Comparison of ENCODE assay signal across 23 mouse cellular contexts in genomic region chr15:99038797-99039196, GRCm38 (mm10). TPM values are rescaled to one million over a fixed set of nuclear protein-coding genes. Genes with fewer than 3 reads are reported as not detected.
DNase-seq lines count a peak whose midpoint lies in the region; TF ChIP-seq lines count a peak whose summit lies in the region.
"Had no signal": no experiment of that assay in that cellular context is flagged by ENCODE, and none has a peak within 500 bp of the region (broad histone marks: within the 10 kb centered on the region; RNA-seq: fewer than 3 reads in every experiment).

No protein-coding gene starts in this region.

- TF ChIP-seq EP300 in ES-Bruce4 (IDR thresholded peaks at IDR 0.05; ENCODE audit: insufficient read depth, low read depth, low read length), result no peak

- H3K27me3 ChIP-seq in ES-Bruce4 (ENCODE audit: control insufficient read depth, insufficient read depth, low read length, poor library complexity, severe bottlenecking) (no peaks in the 10 kb centered on the region), myocyte (ENCODE audit: control insufficient read depth, insufficient read depth, insufficient read length) (no peaks in the 10 kb centered on the region)
- H3K27me3 ChIP-seq: embryonic facial prominence, embryonic 12.5 days; forebrain, embryonic 13.5 days; forebrain, embryonic 15.5 days; Patski had no signal

- TF ChIP-seq CTCF in ES-Bruce4 (IDR thresholded peaks at IDR 0.05; ENCODE audit: low read depth, low read length), result no peak

- no peaks in the 10 kb centered on the region for H3K9me3 ChIP-seq in ES-Bruce4 (replicated peaks; ENCODE audit: control insufficient read depth, insufficient read depth, low read length, poor library complexity, severe bottlenecking)
- H3K9me3 ChIP-seq: embryonic facial prominence, embryonic 10.5 days; embryonic facial prominence, embryonic 12.5 days; forebrain, embryonic 13.5 days; forebrain, embryonic 15.5 days had no signal

- H3K36me3 ChIP-seq in ES-Bruce4 (ENCODE audit: control insufficient read depth, insufficient read depth, low read length, poor library complexity, severe bottlenecking), result peaks cover 28% of the 10 kb centered on the region
- H3K36me3 ChIP-seq in myocyte (ENCODE audit: control insufficient read depth, insufficient read depth), result peaks cover 38% of the 10 kb centered on the region
- H3K36me3 ChIP-seq: forebrain, embryonic 15.5 days had no signal

- TF ChIP-seq POLR2A in ES-Bruce4 (IDR thresholded peaks at IDR 0.05; ENCODE audit: insufficient read depth, low read length) (no peak), myocyte (IDR thresholded peaks at IDR 0.05; ENCODE audit: insufficient read length, low read depth) (no peak)

- no peak overlapping the region for H3ac ChIP-seq in myocyte (ENCODE audit: control insufficient read depth, insufficient read length)

- H3K9ac ChIP-seq in ES-Bruce4 (ENCODE audit: low read depth, poor library complexity, severe bottlenecking), result no peak overlapping the region
- H3K9ac ChIP-seq: embryonic facial prominence, embryonic 12.5 days; forebrain, embryonic 13.5 days; forebrain, embryonic 15.5 days; forebrain, postnatal 0 days had no signal

- H3K4me3 ChIP-seq in ES-Bruce4 (ENCODE audit: low read depth, low read length), result no peak overlapping the region
- H3K4me3 ChIP-seq in myocyte, result no peak overlapping the region
- H3K4me3 ChIP-seq: embryonic facial prominence, embryonic 10.5 days; embryonic facial prominence, embryonic 12.5 days; forebrain, embryonic 13.5 days; forebrain, embryonic 15.5 days had no signal

- peaks cover 19% of the 10 kb centered on the region for H3K79me2 ChIP-seq in myocyte (ENCODE audit: control insufficient read depth, insufficient read depth)

- H3K4me1 ChIP-seq in ES-Bruce4 (ENCODE audit: control insufficient read depth, insufficient read depth, low read length), result peaks cover 4% of the 10 kb centered on the region

- peak overlapping the region; percentile 28; the same call in 1 of the 2 replicates for H3K27ac ChIP-seq in ES-Bruce4 (ENCODE audit: insufficient read depth, low read length)
- H3K27ac ChIP-seq: embryonic facial prominence, embryonic 10.5 days; forebrain, embryonic 13.5 days; forebrain, embryonic 15.5 days had no signal

- H3K4me2 ChIP-seq in myocyte (ENCODE audit: low read depth), result no peak overlapping the region
- H3K4me2 ChIP-seq: embryonic facial prominence, embryonic 12.5 days; forebrain, embryonic 13.5 days; forebrain, embryonic 15.5 days had no signal

- peak; percentile 36 for DNase-seq in 416B (ENCODE audit: low read depth)
- DNase-seq in cerebellum, adult 11 months, result no peak
- no peak for DNase-seq in adrenal gland, adult 8-10 months
- no peak for DNase-seq in neural tube, embryonic 10.5 days (ENCODE audit: extremely low spot score, low spot score)
- DNase-seq: adrenal gland, postnatal 10 days; adrenal gland, postnatal 25 days; cerebellum, adult 11-12 months; cerebellum, adult 2 months; cerebellum, adult 9-10 months; cerebellum, postnatal 10 days; cerebellum, postnatal 25 days; forebrain, postnatal 0 days had no signal

TF ChIP-seq in myocyte, 11 proteins besides CTCF, POLR2A, EP300 and RAD21:
- TF ChIP-seq TCF12 (IDR thresholded peaks at IDR 0.05; ENCODE audit: insufficient read depth, poor library complexity, severe bottlenecking) (no peak), MYOG (IDR thresholded peaks at IDR 0.05; ENCODE audit: control insufficient read depth in 1 of 3, insufficient read depth in 1 of 3, insufficient read length in 2 of 3, low read depth in 2 of 3) (no peak), REST (IDR thresholded peaks at IDR 0.05; ENCODE audit: insufficient read depth, insufficient read length) (no peak), E2F4 (IDR thresholded peaks at IDR 0.05; ENCODE audit: insufficient read depth) (no peak), MYOD1 (IDR thresholded peaks at IDR 0.05; ENCODE audit: control insufficient read depth in 1 of 3, insufficient read length in 2 of 3, low read depth in 2 of 3) (no peak), TCF3 (IDR thresholded peaks at IDR 0.05; ENCODE audit: insufficient read length, low read depth) (no peak), MAX (IDR thresholded peaks at IDR 0.05; ENCODE audit: low read depth) (no peak), POLR2AphosphoS2 (IDR thresholded peaks at IDR 0.05; ENCODE audit: insufficient read length, low read depth) (peak; percentile 58), SRF (IDR thresholded peaks at IDR 0.05; ENCODE audit: control insufficient read depth, insufficient read length, low read depth) (no peak)

RNA-seq across cellular contexts. Expression of gene Tuba1c, which starts 9.1 kb away (rescaled TPM):
- polyA plus RNA-seq in ES-Bruce4 (2011; ENCODE audit: insufficient read depth, insufficient read length, low read depth, missing spikeins) (407 and 426 TPM in 2 replicates), myocyte (2012; fragmentation: generic; extraction: Trizol) (462 TPM)
- total RNA-seq in adrenal gland, adult 8-10 months (2022), result 100 to 1,000 TPM; 207 to 347 (median 262) TPM

RNA-seq across cellular contexts. Expression of gene Prph, which starts 16.2 kb away (rescaled TPM):
- 8.0 and 11.5 TPM in 2 replicates for polyA plus RNA-seq in ES-Bruce4 (2011; ENCODE audit: insufficient read depth, insufficient read length, low read depth, missing spikeins)
- 0.98 TPM for polyA plus RNA-seq in myocyte (2012; fragmentation: generic; extraction: Trizol)
- 1 to 10 TPM in 2 of 4 experiments, under 1 TPM in 2; 0.81 to 2.2 (median 1.4) TPM for total RNA-seq in adrenal gland, adult 8-10 months (2022)
- polyA plus RNA-seq: activated CD4-positive, CD25-positive, alpha-beta regulatory T cell, adult 4 months had no signal

RNA-seq across cellular contexts. Expression of gene Troap, which starts 35.6 kb away (rescaled TPM):
- polyA plus RNA-seq in ES-Bruce4 (2011; ENCODE audit: insufficient read depth, insufficient read length, low read depth, missing spikeins) (43.3 and 46.5 TPM in 2 replicates), myocyte (2012; fragmentation: generic; extraction: Trizol) (18.6 TPM)
- total RNA-seq in adrenal gland, adult 8-10 months (2022), result 1 to 10 TPM in 1 of 4 experiments, under 1 TPM in 3; 0.22 to 2.3 (median 0.67) TPM
- total RNA-seq: adrenal gland, adult 18-20 months had no signal

RNA-seq across cellular contexts. Expression of gene C1ql4, which starts 48.8 kb away (rescaled TPM):
- polyA plus RNA-seq in ES-Bruce4 (2011; ENCODE audit: insufficient read depth, insufficient read length, low read depth, missing spikeins) (0.96 TPM in 1 of 2 replicates, not detected in the other), myocyte (2012; fragmentation: generic; extraction: Trizol) (0.10 TPM)
- total RNA-seq in adrenal gland, adult 8-10 months (2022), result not detected
- total RNA-seq: adrenal gland, adult 18-20 months; adrenal gland, postnatal 25 days had no signal
- polyA plus RNA-seq: activated CD4-positive, CD25-positive, alpha-beta regulatory T cell, adult 4 months; cortical plate, adult 2 months; forebrain, embryonic 13.5 days had no signal

RNA-seq across cellular contexts. Expression of gene Dnajc22, which starts 54.2 kb away (rescaled TPM):
- 5.0 and 5.4 TPM in 2 replicates for polyA plus RNA-seq in ES-Bruce4 (2011; ENCODE audit: insufficient read depth, insufficient read length, low read depth, missing spikeins)
- 0.78 TPM for polyA plus RNA-seq in myocyte (2012; fragmentation: generic; extraction: Trizol)
- 1 to 10 TPM in 2 of 4 experiments, under 1 TPM in 2; 0.37 to 1.6 (median 1.2) TPM for total RNA-seq in adrenal gland, adult 8-10 months (2022)
- polyA plus RNA-seq: activated CD4-positive, CD25-positive, alpha-beta regulatory T cell, adult 4 months; embryonic facial prominence, embryonic 14.5 days had no signal
